In genomic region chr7:67613795-67614463, GRCm38 (mm10) we compare ENCODE assay signal across 10 mouse cellular contexts. TPM values are rescaled to one million over a fixed set of nuclear protein-coding genes. Genes with fewer than 3 reads are reported as not detected.
A peak's percentile ranks its signal among the peaks of the same experiment; 100 is the strongest.
DNase-seq lines count a peak whose midpoint lies in the region; ATAC-seq and TF ChIP-seq lines count a peak whose summit lies in the region.
"Had no signal": no experiment of that assay in that cellular context is flagged by ENCODE, and none has a peak within 500 bp of the region (broad histone marks: within the 10 kb centered on the region; RNA-seq: fewer than 3 reads in every experiment).

No protein-coding gene starts in this region.

- no peak for TF ChIP-seq POLR2A in bone marrow macrophage, adult 2 months (IDR thresholded peaks at IDR 0.05; ENCODE audit: borderline replicate concordance, low read depth, low read length)

- H3K4me1 ChIP-seq in hindbrain, embryonic 10.5 days (replicated peaks) = peaks cover 10% of the 10 kb centered on the region
- H3K4me1 ChIP-seq in hindbrain, embryonic 11.5 days (replicated peaks; ENCODE audit: control insufficient read depth, insufficient read depth, low read length) = no peaks in the 10 kb centered on the region
- peaks cover 7% of the 10 kb centered on the region for H3K4me1 ChIP-seq in bone marrow macrophage, adult 2 months (ENCODE audit: control insufficient read depth, insufficient read depth, low read length)
- H3K4me1 ChIP-seq in heart, embryonic 10.5 days = peaks cover 25% of the 10 kb centered on the region
- H3K4me1 ChIP-seq in kidney, embryonic 15.5 days = peaks cover 45% of the 10 kb centered on the region
- no peaks in the 10 kb centered on the region for H3K4me1 ChIP-seq in intestine, embryonic 15.5 days (replicated peaks)

- no peaks in the 10 kb centered on the region for H3K36me3 ChIP-seq in hindbrain, embryonic 10.5 days
- no peaks in the 10 kb centered on the region for H3K36me3 ChIP-seq in hindbrain, embryonic 11.5 days (ENCODE audit: control insufficient read depth, insufficient read depth, low read length)
- no peaks in the 10 kb centered on the region for H3K36me3 ChIP-seq in heart, embryonic 10.5 days
- no peaks in the 10 kb centered on the region for H3K36me3 ChIP-seq in kidney, embryonic 15.5 days
- H3K36me3 ChIP-seq in intestine, embryonic 15.5 days = no peaks in the 10 kb centered on the region
- H3K36me3 ChIP-seq: limb, embryonic 15.5 days had no signal

- ATAC-seq in hindbrain, embryonic 11.5 days (ENCODE audit: low FRiP score) = no peak
- ATAC-seq in kidney, embryonic 15.5 days (replicated peaks; ENCODE audit: low FRiP score) = no peak
- ATAC-seq in cerebellum, adult (ENCODE audit: insufficient number of reproducible peaks, low FRiP score, low TSS enrichment) = no peak
- no peak for ATAC-seq in intestine, embryonic 15.5 days

- no peak overlapping the region for H3K4me3 ChIP-seq in hindbrain, embryonic 10.5 days
- H3K4me3 ChIP-seq in hindbrain, embryonic 11.5 days (ENCODE audit: low read depth, low read length) = no peak overlapping the region
- H3K4me3 ChIP-seq in bone marrow macrophage, adult 2 months (ENCODE audit: insufficient read depth, low read length) = peak overlapping the region; percentile 3; the same call in 1 of the 2 replicates
- peak overlapping the region; percentile 27; the same call in 1 of the 2 replicates for H3K4me3 ChIP-seq in heart, embryonic 10.5 days
- H3K4me3 ChIP-seq in kidney, embryonic 15.5 days (replicated peaks) = no peak overlapping the region
- no peak overlapping the region for H3K4me3 ChIP-seq in intestine, embryonic 15.5 days (replicated peaks)
- H3K4me3 ChIP-seq: limb, embryonic 15.5 days had no signal

- H3K9me3 ChIP-seq in hindbrain, embryonic 10.5 days = no peaks in the 10 kb centered on the region
- no peaks in the 10 kb centered on the region for H3K9me3 ChIP-seq in hindbrain, embryonic 11.5 days (ENCODE audit: control insufficient read depth, low read length)
- H3K9me3 ChIP-seq in heart, embryonic 10.5 days = no peaks in the 10 kb centered on the region
- H3K9me3 ChIP-seq in kidney, embryonic 15.5 days (replicated peaks) = no peaks in the 10 kb centered on the region
- no peaks in the 10 kb centered on the region for H3K9me3 ChIP-seq in intestine, embryonic 15.5 days
- H3K9me3 ChIP-seq: limb, embryonic 15.5 days had no signal

- no peak overlapping the region for H3K4me2 ChIP-seq in hindbrain, embryonic 11.5 days (replicated peaks; ENCODE audit: low read depth, low read length)
- no peak overlapping the region for H3K4me2 ChIP-seq in kidney, embryonic 15.5 days
- H3K4me2 ChIP-seq in intestine, embryonic 15.5 days (replicated peaks) = no peak overlapping the region
- H3K4me2 ChIP-seq: limb, embryonic 15.5 days had no signal

- no peak for DNase-seq in hindbrain, embryonic 10.5 days (ENCODE audit: low spot score)
- DNase-seq in hindbrain, embryonic 11.5 days (ENCODE audit: low spot score) = no peak
- DNase-seq in heart, embryonic 10.5 days (ENCODE audit: low spot score) = no peak
- no peak for DNase-seq in cerebellum, adult 18-20 months
- DNase-seq: adrenal gland, adult 2 months had no signal

- peak overlapping the region; percentile 40; the same call in 1 of the 2 replicates for H3K27ac ChIP-seq in hindbrain, embryonic 10.5 days
- H3K27ac ChIP-seq in hindbrain, embryonic 11.5 days (ENCODE audit: low read depth, low read length) = no peak overlapping the region
- H3K27ac ChIP-seq in bone marrow macrophage, adult 2 months (ENCODE audit: insufficient read depth, low read depth, low read length) = no peak overlapping the region
- peak overlapping the region; percentile 81 for H3K27ac ChIP-seq in heart, embryonic 10.5 days
- H3K27ac ChIP-seq in kidney, embryonic 15.5 days = peak overlapping the region; percentile 42
- no peak overlapping the region for H3K27ac ChIP-seq in intestine, embryonic 15.5 days
- H3K27ac ChIP-seq: limb, embryonic 15.5 days had no signal

- no peaks in the 10 kb centered on the region for H3K27me3 ChIP-seq in hindbrain, embryonic 10.5 days (ENCODE audit: insufficient read depth, poor library complexity, severe bottlenecking)
- no peaks in the 10 kb centered on the region for H3K27me3 ChIP-seq in hindbrain, embryonic 11.5 days (ENCODE audit: control insufficient read depth, insufficient read depth, low read length)
- no peaks in the 10 kb centered on the region for H3K27me3 ChIP-seq in heart, embryonic 10.5 days (ENCODE audit: insufficient read depth, poor library complexity, severe bottlenecking)
- H3K27me3 ChIP-seq in kidney, embryonic 15.5 days = no peaks in the 10 kb centered on the region
- no peaks in the 10 kb centered on the region for H3K27me3 ChIP-seq in intestine, embryonic 15.5 days (replicated peaks)
- H3K27me3 ChIP-seq: limb, embryonic 15.5 days had no signal

- H3K9ac ChIP-seq in hindbrain, embryonic 11.5 days (ENCODE audit: low read depth, low read length) = no peak overlapping the region
- no peak overlapping the region for H3K9ac ChIP-seq in kidney, embryonic 15.5 days
- H3K9ac ChIP-seq in intestine, embryonic 15.5 days = no peak overlapping the region
- H3K9ac ChIP-seq: limb, embryonic 15.5 days had no signal

- 64% methylated on average over 10 of the region's 10 CpGs for WGBS in hindbrain, embryonic 10.5 days
- 54% methylated on average over 10 of the region's 10 CpGs for WGBS in hindbrain, embryonic 11.5 days
- WGBS in heart, embryonic 10.5 days = 43% methylated on average over 10 of the region's 10 CpGs
- 60% methylated on average over 10 of the region's 10 CpGs for WGBS in kidney, embryonic 15.5 days
- WGBS in intestine, embryonic 15.5 days = 70% methylated on average over 10 of the region's 10 CpGs

- no peak for TF ChIP-seq CTCF in bone marrow macrophage, adult 2 months (IDR thresholded peaks at IDR 0.05; ENCODE audit: low read depth, low read length)

RNA-seq across cellular contexts. Expression of gene Lrrc28, which starts 31.1 kb away (rescaled TPM):
- polyA plus RNA-seq in hindbrain, embryonic 10.5 days (2016; fragmentation: Nextera tagmentation; extraction: Ambion mirVana) = 19.9 and 25.1 TPM in 2 replicates
- 26.3 and 27.2 TPM in 2 replicates for polyA plus RNA-seq in hindbrain, embryonic 11.5 days (2014; fragmentation: Nextera tagmentation; extraction: Ambion mirVana)
- 7.9 and 12.2 TPM in 2 replicates for polyA plus RNA-seq in bone marrow macrophage, adult 2 months (2012; ENCODE audit: insufficient read depth, insufficient read length, missing spikeins)
- 12.8 and 13.6 TPM in 2 replicates for polyA plus RNA-seq in heart, embryonic 10.5 days (2016; fragmentation: Nextera tagmentation; extraction: Ambion mirVana)
- 15.3 and 15.7 TPM in 2 replicates for polyA plus RNA-seq in kidney, embryonic 15.5 days (2015; fragmentation: Nextera tagmentation; extraction: Ambion mirVana)
- polyA plus RNA-seq in intestine, embryonic 15.5 days (2015; fragmentation: Nextera tagmentation; extraction: Ambion mirVana) = 8.9 and 10.4 TPM in 2 replicates

RNA-seq across cellular contexts. Expression of gene Ttc23, which starts 33.3 kb away (rescaled TPM):
- polyA plus RNA-seq in hindbrain, embryonic 10.5 days (2016; fragmentation: Nextera tagmentation; extraction: Ambion mirVana) = 34.3 and 34.4 TPM in 2 replicates
- 32.4 and 33.3 TPM in 2 replicates for polyA plus RNA-seq in hindbrain, embryonic 11.5 days (2014; fragmentation: Nextera tagmentation; extraction: Ambion mirVana)
- 0.80 and 1.8 TPM in 2 replicates for polyA plus RNA-seq in bone marrow macrophage, adult 2 months (2012; ENCODE audit: insufficient read depth, insufficient read length, missing spikeins)
- polyA plus RNA-seq in heart, embryonic 10.5 days (2016; fragmentation: Nextera tagmentation; extraction: Ambion mirVana) = 19.0 and 27.1 TPM in 2 replicates
- polyA plus RNA-seq in kidney, embryonic 15.5 days (2015; fragmentation: Nextera tagmentation; extraction: Ambion mirVana) = 30.4 and 33.1 TPM in 2 replicates
- 20.9 and 21.8 TPM in 2 replicates for polyA plus RNA-seq in intestine, embryonic 15.5 days (2015; fragmentation: Nextera tagmentation; extraction: Ambion mirVana)

Comparison
In these comparisons a context has a peak if more than half of its experiments do, and no peak if none do; other contexts are left out.
1. H3K27ac ChIP-seq: peak in hindbrain, embryonic 10.5 days (single experiment), heart, embryonic 10.5 days (single experiment) and kidney, embryonic 15.5 days (single experiment); none in hindbrain, embryonic 11.5 days (single experiment), bone marrow macrophage, adult 2 months (single experiment) and intestine, embryonic 15.5 days (single experiment).
2. H3K4me3 ChIP-seq: peak in bone marrow macrophage, adult 2 months (single experiment) and heart, embryonic 10.5 days (single experiment); none in hindbrain, embryonic 10.5 days (single experiment), hindbrain, embryonic 11.5 days (single experiment), kidney, embryonic 15.5 days (single experiment) and intestine, embryonic 15.5 days (single experiment).